Mouse (Mus musculus): Measurements from ENCODE around the gene Irx3.

The Irx3 gene

GRCm38 (mm10) chr8:91800523-91801240 is 1.2 kb downstream of the Irx3 start:
- DNase-seq, result no peak

DNA sequence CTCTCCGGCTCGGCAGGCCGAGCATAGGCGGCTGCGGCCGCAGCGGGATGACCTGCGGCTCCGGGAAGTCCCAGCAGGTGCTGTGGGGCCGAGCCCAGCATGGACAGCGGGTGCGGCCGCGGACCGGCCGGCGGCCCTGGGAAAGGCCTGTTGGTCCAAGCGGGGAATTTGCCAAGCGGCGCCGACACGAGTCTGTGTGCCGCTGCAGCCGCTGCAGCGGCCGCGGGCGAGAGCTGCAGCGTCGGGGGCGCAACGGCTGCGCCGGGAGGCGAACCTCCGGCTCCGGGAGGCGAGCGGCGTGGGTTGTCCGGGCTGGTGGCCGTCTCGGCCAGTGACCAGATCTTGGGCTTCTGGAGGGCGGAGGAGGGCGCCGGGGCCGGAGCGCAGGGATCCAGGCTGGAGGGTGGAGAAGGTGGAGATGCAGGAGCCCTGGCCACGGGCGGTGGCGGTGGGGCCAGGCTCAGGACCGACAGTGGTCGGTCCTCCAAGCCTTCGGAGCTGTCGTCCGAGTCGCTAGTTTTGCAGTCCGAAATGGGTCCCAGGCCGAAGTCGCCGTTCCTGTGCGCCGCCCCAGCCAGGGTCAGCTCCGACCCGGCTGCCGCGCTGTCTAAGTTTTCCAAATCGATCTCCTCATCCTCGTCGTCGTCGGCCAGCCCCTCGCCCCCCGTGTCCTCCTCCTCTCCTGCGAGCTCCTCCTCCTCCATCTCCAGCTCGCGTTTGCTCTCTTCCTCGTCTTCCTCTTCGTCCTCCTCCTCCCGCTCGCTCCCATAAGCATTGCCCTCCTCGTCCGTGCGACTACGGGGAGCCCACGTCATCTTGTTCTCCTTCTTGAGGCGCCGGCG is 2.0 kb downstream of the Irx3 start:
- no peak for DNase-seq

- no peak for DNase-seq
Measured at GRCm38 (mm10) chr8:91799016-91799581, 2.8 kb downstream of the Irx3 start.

DNA sequence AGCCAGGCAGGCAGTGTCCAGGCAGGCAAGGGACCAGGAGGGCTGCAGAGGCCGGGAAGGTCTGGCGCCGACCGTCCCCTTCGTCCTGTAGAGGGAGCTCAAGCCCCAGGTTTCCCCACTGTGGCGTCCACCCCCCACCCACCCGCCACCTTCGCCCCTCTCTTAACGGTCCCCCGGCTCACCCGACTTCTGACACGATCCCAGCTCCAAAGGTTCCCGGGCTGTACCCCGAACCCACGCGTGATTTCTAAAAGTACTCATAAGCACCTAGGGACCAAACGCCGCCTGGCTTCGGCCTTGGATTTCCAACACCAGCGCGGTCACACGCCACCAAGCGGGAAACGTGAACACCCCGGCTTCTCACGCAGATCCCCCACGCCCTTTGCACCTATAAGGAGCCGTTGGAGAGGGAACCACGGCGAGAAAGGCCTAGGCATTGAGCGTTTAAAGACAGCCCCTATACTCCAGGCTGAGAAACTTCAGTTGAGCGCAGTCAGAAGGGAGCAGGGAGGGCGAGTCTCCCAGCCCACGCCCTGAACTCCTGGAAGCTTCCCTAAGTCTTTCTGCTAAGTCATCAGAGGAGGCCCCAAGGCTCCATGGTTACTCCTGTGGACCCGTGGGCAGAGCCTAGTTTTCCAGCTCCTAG is 4.1 kb downstream of the Irx3 start:
- peak; percentile 22 for DNase-seq

DNA sequence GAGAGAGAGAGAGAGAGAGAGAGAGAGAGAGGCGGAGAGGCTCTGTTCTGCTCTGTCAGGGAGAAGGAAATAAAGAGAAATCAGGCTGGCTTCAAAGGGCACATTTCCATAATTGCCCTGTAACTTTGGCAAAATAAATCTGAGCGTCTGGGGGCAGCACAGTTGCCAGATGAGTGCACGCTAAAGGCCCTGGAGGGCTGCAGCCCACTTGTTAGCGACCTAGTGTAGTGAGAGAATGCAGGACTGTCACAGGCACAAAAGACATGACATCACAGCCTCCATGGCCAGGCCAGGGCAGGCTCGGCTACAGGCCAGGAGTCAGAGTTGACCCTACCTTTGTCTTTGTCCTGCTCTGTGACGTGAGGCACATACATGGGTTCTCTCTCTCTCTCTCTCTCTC is 8.0 kb downstream of the Irx3 start:
- DNase-seq, result no peak

DNA sequence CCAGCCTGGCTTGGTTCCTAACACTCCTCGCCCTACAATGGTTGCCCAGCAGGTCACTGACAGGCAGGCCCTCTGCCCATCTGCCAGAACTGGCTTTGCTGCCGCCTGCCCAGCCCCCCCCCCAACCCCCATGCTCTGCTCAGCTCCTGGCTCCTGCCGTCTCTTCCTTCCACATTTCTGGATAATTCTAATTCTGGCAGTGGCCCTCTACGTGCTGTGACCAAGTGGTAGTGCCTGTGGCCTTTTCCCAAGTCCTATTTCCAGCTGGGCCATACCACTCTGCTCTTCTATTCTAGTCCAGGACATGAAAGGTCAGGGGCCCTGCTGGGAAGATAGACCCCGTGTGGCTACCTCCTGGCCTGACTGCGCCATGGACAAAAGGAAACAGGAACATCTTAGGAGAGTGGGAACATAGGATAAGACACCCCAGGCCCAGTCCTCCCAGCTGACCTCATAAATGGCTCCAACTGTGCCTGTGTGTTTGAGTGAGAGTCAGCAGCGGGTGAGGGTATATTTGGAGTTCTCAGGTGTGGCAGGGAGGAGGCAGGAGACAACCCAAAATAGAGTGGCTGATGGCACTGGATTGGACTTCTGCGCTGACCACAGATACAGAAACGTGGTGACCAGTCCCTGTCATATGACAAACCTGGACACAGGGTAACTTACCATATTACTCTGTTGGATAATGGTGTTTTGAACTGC is 14.5 kb downstream of the Irx3 start:
- no peak for DNase-seq

GRCm38 (mm10) chr8:91782940-91783339 is 18.9 kb downstream of the Irx3 start:
- no peak for DNase-seq

GRCm38 (mm10) chr8:91782201-91782600 is 19.7 kb downstream of the Irx3 start:
- no peak for DNase-seq

GRCm38 (mm10) chr8:91780648-91781047 is 21.2 kb downstream of the Irx3 start:
- no peak for DNase-seq

GRCm38 (mm10) chr8:91768857-91769256 is 33.0 kb downstream of the Irx3 start:
- no peak for DNase-seq

GRCm38 (mm10) chr8:91765411-91766034 is 36.3 kb downstream of the Irx3 start:
- no peak for DNase-seq

DNA sequence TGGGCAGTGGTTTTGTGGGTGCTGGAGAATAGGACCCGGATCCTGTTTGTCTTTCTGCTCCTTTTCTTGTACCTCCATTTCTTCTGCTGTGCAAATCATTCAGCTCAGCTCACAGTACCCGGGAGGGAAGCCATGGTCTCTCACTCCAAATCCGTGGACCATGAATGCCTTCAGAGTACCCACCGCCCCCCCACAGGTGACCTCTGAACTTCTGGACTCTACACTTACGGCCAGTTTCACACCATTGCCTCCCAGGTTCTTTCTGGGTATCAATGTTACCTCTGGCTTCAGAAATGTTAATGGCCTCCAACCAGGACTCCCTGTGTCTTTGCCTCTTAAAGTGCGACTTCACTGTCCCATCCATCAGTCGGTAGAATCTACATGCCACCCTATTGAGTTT is 46.3 kb downstream of the Irx3 start:
- no peak for DNase-seq

- no peak for DNase-seq
Measured at GRCm38 (mm10) chr8:91755062-91755461, 46.8 kb downstream of the Irx3 start.

GRCm38 (mm10) chr8:91750794-91751125 is 51.1 kb downstream of the Irx3 start:
- no peak for DNase-seq

- no peak for DNase-seq
Measured at GRCm38 (mm10) chr8:91750096-91750793, 51.6 kb downstream of the Irx3 start.

DNA sequence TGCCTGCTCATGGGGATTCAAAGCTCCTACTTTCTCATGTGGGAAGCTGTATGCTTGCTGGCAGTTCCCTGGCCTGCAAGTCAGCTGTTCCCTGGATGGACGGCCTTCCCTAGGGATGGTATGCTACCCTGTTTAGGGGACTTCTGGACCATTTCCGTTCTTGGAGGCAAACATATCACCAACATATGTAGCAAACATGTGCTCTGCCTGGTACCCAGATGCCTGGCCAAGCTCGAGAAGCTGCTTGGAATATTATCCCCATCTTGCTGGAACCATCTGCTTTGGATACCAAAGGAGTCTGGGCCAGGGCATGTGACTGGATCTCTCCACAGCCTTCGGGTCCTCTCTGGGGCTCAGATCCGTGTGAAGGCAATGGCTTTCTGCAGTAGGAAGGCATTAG is 52.5 kb downstream of the Irx3 start:
- no peak for DNase-seq
